Mouse (Mus musculus) MEL (cell line): Measurements from ENCODE around the gene Syt3.

Experiments
- CTCF ChIP-seq, 3 experiments: IDR thresholded peaks in 2 of 3; conservative IDR thresholded peaks in 1 of 3; 2 replicates each; pipeline ENCODE4 v1.5.1; 2011 to 2012; ENCODE audit warnings: low read length in 3 of 3, low read depth in 2 of 3, mild to moderate bottlenecking in 2 of 3, improper control_type of control experiment in 1 of 3, inconsistent platforms in 1 of 3, mixed read lengths in 1 of 3, moderate library complexity in 1 of 3; ENCODE audit not compliant: control insufficient read depth in 1 of 3, insufficient read depth in 1 of 3, poor library complexity in 1 of 3, severe bottlenecking in 1 of 3
- EP300 ChIP-seq, 2 experiments: IDR thresholded peaks; 2 replicates each; pipeline ENCODE4 v1.6.1; 2011; ENCODE audit warnings: improper control_type of control experiment in 2 of 2, low read length in 2 of 2, low read depth in 1 of 2, mild to moderate bottlenecking in 1 of 2
- GATA1 ChIP-seq: IDR thresholded peaks from 2 replicates; pipeline ENCODE4 v1.6.1; 2011; ENCODE audit warnings: low read depth, low read length, improper control_type of control experiment
- MXI1 ChIP-seq: IDR thresholded peaks from 2 replicates; pipeline ENCODE4 v1.6.1; 2011; ENCODE audit warnings: mild to moderate bottlenecking, low read depth, low read length, improper control_type of control experiment
- MYB ChIP-seq: IDR thresholded peaks from 2 replicates; pipeline ENCODE4 v1.6.1; 2011; ENCODE audit warnings: mild to moderate bottlenecking, low read depth, low read length, improper control_type of control experiment
- MYC ChIP-seq: IDR thresholded peaks from 2 replicates; pipeline ENCODE4 v1.6.1; 2011; ENCODE audit warnings: low read depth, mild to moderate bottlenecking, low read length, improper control_type of control experiment, moderate library complexity
- POLR2A ChIP-seq, 2 experiments: IDR thresholded peaks; 2 replicates each; pipeline ENCODE4 v1.6.1; 2011 to 2012; ENCODE audit warnings: low read length in 2 of 2, mild to moderate bottlenecking in 2 of 2, control low read depth in 1 of 2, improper control_type of control experiment in 1 of 2, low read depth in 1 of 2, moderate library complexity in 1 of 2; ENCODE audit not compliant: control insufficient read depth in 1 of 2, insufficient read depth in 1 of 2, poor library complexity in 1 of 2
- POLR2AphosphoS2 ChIP-seq: IDR thresholded peaks from 2 replicates; pipeline ENCODE4 v1.6.1; 2011; ENCODE audit warnings: low read length, improper control_type of control experiment
- SMC3 ChIP-seq: IDR thresholded peaks from 2 replicates; pipeline ENCODE4 v1.6.1; 2011; ENCODE audit warnings: low read depth, low read length, improper control_type of control experiment
- TAL1 ChIP-seq: IDR thresholded peaks from 2 replicates; pipeline ENCODE4 v1.6.1; 2012; ENCODE audit warnings: mild to moderate bottlenecking, inconsistent platforms, low read length, moderate library complexity, mixed read lengths
- USF1 ChIP-seq: IDR thresholded peaks from 2 replicates; pipeline ENCODE4 v1.6.1; 2014; ENCODE audit warnings: low read depth, mild to moderate bottlenecking, inconsistent platforms, low read length, improper control_type of control experiment, moderate library complexity
- ZC3H11A ChIP-seq: IDR thresholded peaks from 2 replicates; pipeline ENCODE4 v1.6.1; 2012; ENCODE audit warnings: low read depth, mild to moderate bottlenecking, inconsistent platforms, low read length, improper control_type of control experiment
- ZNF384 ChIP-seq: IDR thresholded peaks from 2 replicates; pipeline ENCODE4 v1.6.1; 2012; ENCODE audit warnings: low read depth, mild to moderate bottlenecking, inconsistent platforms, low read length, improper control_type of control experiment

DNA sequence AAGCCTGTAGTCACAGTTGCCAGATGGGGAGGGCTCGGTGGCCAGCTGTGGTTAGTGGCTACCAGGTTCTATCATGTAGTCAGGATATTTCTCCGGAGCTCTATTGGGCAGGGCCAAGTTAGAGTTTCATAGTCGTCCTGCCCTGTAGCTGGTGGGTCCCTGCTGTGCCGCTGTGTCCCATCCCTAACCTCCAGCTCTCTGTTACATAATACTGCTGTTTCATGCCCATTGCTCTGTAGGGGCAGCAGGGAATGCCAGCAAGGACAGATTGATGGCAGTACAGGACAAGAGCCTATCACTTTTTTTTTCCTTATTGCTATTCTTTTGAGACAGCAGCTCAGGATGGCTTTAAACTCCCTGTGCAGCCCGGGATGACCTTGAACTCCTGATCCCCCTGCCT, 51.9 kb downstream of the Syt3 start:
- TF ChIP-seq POLR2A (IDR thresholded peaks at IDR 0.05; ENCODE audit: control insufficient read depth in 1 of 2, insufficient read depth in 1 of 2, low read depth in 1 of 2, low read length in 2 of 2, poor library complexity in 1 of 2) (no peak), EP300 (IDR thresholded peaks at IDR 0.05; ENCODE audit: low read depth in 1 of 2, low read length in 2 of 2) (no peak), CTCF (IDR thresholded peaks at IDR 0.05 in 2 of 3, conservative IDR thresholded peaks at IDR 0.05 in 1 of 3; ENCODE audit: control insufficient read depth in 1 of 3, insufficient read depth in 1 of 3, low read depth in 2 of 3, low read length in 3 of 3, poor library complexity in 1 of 3, severe bottlenecking in 1 of 3) (no peak), ZNF384 (no peak), TAL1 (no peak), MYB (no peak), MXI1 (no peak), POLR2AphosphoS2 (no peak), ZC3H11A (no peak), MYC (no peak), SMC3 (no peak), USF1 (no peak), GATA1 (no peak)
